Mouse (Mus musculus): ENCODE results near the gene Il9. TPM values are rescaled to one million over a fixed set of nuclear protein-coding genes. Genes with fewer than 3 reads are reported as not detected.

Il9 gene
- total RNA-seq, 1 experiment: not detected

- Histone ChIP-seq H3K9me3 (ENCODE audit: control insufficient read depth, insufficient read depth, low read depth, low read length) (no peaks in the 10 kb centered on the region), H3K36me3 (ENCODE audit: control insufficient read depth, insufficient read depth, low read length, poor library complexity, severe bottlenecking) (no peaks in the 10 kb centered on the region), H3K4me1 (ENCODE audit: control insufficient read depth in 2 of 2, insufficient read depth in 2 of 2, low read length in 2 of 2, poor library complexity in 1 of 2) (no peaks in the 10 kb centered on the region), H3K4me3 (ENCODE audit: insufficient read depth in 1 of 2, low read depth in 1 of 2, low read length in 2 of 2, poor library complexity in 1 of 2, severe bottlenecking in 1 of 2) (no peak overlapping the region), H3K9ac (ENCODE audit: insufficient read depth, low read depth, low read length, poor library complexity, severe bottlenecking) (no peak overlapping the region), H3K27ac (ENCODE audit: insufficient read depth, low read depth, low read length, poor library complexity, severe bottlenecking) (no peak overlapping the region)
- no peak for DNase-seq (ENCODE audit: low read depth, low spot score)
- in situ Hi-C loops (cut with MboI; ENCODE audit: low sequenced_read_pairs in 2 of 2, unreplicated experiment in 2 of 2): loop anchor here in 1 of 2 experiments (25.0 kb wide), 1 partner anchor 158 kb away; the partner anchor contains the start of gene Cxcl14
- TF ChIP-seq MAFK (IDR thresholded peaks at IDR 0.05; ENCODE audit: insufficient read depth, low read depth, low read length): no peak
- TF ChIP-seq CHD2 (IDR thresholded peaks at IDR 0.05; ENCODE audit: low read depth, low read length): no peak
Observed at GRCm38 (mm10) chr13:56444996-56445395, 37.0 kb downstream of the Il9 start.

- TF ChIP-seq ZNF384 (IDR thresholded peaks at IDR 0.05; ENCODE audit: low read depth, low read length) (no peak), ZC3H11A (IDR thresholded peaks at IDR 0.05; ENCODE audit: borderline replicate concordance, low read depth, low read length) (no peak), CHD2 (IDR thresholded peaks at IDR 0.05; ENCODE audit: low read depth, low read length) (no peak), HCFC1 (IDR thresholded peaks at IDR 0.05; ENCODE audit: borderline replicate concordance, insufficient read depth, low read length) (no peak), MAFK (IDR thresholded peaks at IDR 0.05; ENCODE audit: insufficient read depth, low read depth, low read length) (no peak)
- no peak overlapping the region for H3K9ac ChIP-seq (ENCODE audit: insufficient read depth, low read depth, low read length, poor library complexity, severe bottlenecking)
- H3K4me3 ChIP-seq (ENCODE audit: insufficient read depth in 1 of 2, low read depth in 1 of 2, low read length in 2 of 2, poor library complexity in 1 of 2, severe bottlenecking in 1 of 2): no peak overlapping the region
- H3K27ac ChIP-seq (ENCODE audit: insufficient read depth, low read depth, low read length, poor library complexity, severe bottlenecking): no peak overlapping the region
- in situ Hi-C loops (cut with MboI; ENCODE audit: low sequenced_read_pairs in 2 of 2, unreplicated experiment in 2 of 2): loop anchor here in 1 of 2 experiments (25.0 kb wide), 1 partner anchor 157 kb away; the partner anchor contains the start of gene Cxcl14
- DNase-seq (ENCODE audit: low read depth, low spot score): no peak
- no peaks in the 10 kb centered on the region for H3K4me1 ChIP-seq (ENCODE audit: control insufficient read depth in 2 of 2, insufficient read depth in 2 of 2, low read length in 2 of 2, poor library complexity in 1 of 2)
- no peaks in the 10 kb centered on the region for H3K9me3 ChIP-seq (ENCODE audit: control insufficient read depth, insufficient read depth, low read depth, low read length)
- no peaks in the 10 kb centered on the region for H3K36me3 ChIP-seq (ENCODE audit: control insufficient read depth, insufficient read depth, low read length, poor library complexity, severe bottlenecking)
Observed at GRCm38 (mm10) chr13:56444112-56444511, 37.9 kb downstream of the Il9 start.

GRCm38 (mm10) chr13:56443411-56443810, 38.6 kb downstream of the Il9 start:
- H3K4me1 ChIP-seq (ENCODE audit: control insufficient read depth in 2 of 2, insufficient read depth in 2 of 2, low read length in 2 of 2, poor library complexity in 1 of 2): peaks cover 0 to 1% of the 10 kb centered on the region in 2 experiments; a peak in 1 of 4 replicates
- H3K36me3 ChIP-seq (ENCODE audit: control insufficient read depth, insufficient read depth, low read length, poor library complexity, severe bottlenecking): no peaks in the 10 kb centered on the region
- H3K4me3 ChIP-seq (ENCODE audit: insufficient read depth in 1 of 2, low read depth in 1 of 2, low read length in 2 of 2, poor library complexity in 1 of 2, severe bottlenecking in 1 of 2): no peak overlapping the region
- H3K27ac ChIP-seq (ENCODE audit: insufficient read depth, low read depth, low read length, poor library complexity, severe bottlenecking): no peak overlapping the region
- H3K9me3 ChIP-seq (ENCODE audit: control insufficient read depth, insufficient read depth, low read depth, low read length): no peaks in the 10 kb centered on the region
- no peak overlapping the region for H3K9ac ChIP-seq (ENCODE audit: insufficient read depth, low read depth, low read length, poor library complexity, severe bottlenecking)
- no peak for TF ChIP-seq MAFK (IDR thresholded peaks at IDR 0.05; ENCODE audit: insufficient read depth, low read depth, low read length)
- no peak for DNase-seq (ENCODE audit: low read depth, low spot score)
- in situ Hi-C loops (cut with MboI; ENCODE audit: low sequenced_read_pairs in 2 of 2, unreplicated experiment in 2 of 2): loop anchor here in 1 of 2 experiments (25.0 kb wide), 1 partner anchor 156 kb away; the partner anchor contains the start of gene Cxcl14

- Histone ChIP-seq H3K4me3 (ENCODE audit: insufficient read depth in 1 of 2, low read depth in 1 of 2, low read length in 2 of 2, poor library complexity in 1 of 2, severe bottlenecking in 1 of 2) (peak within 1 kb of the TSS; percentile 16 to 35; a peak in 3 of 4 replicates), H3K27ac (ENCODE audit: insufficient read depth, low read depth, low read length, poor library complexity, severe bottlenecking) (no peak within 1 kb of the TSS), H3K36me3 (ENCODE audit: control insufficient read depth, insufficient read depth, low read length, poor library complexity, severe bottlenecking) (no peaks in the 10 kb centered on the region), H3K9me3 (ENCODE audit: control insufficient read depth, insufficient read depth, low read depth, low read length) (no peaks in the 10 kb centered on the region), H3K4me1 (ENCODE audit: control insufficient read depth in 2 of 2, insufficient read depth in 2 of 2, low read length in 2 of 2, poor library complexity in 1 of 2) (peaks cover 0 to 11% of the 10 kb centered on the region in 2 experiments; a peak in 1 of 4 replicates), H3K9ac (ENCODE audit: insufficient read depth, low read depth, low read length, poor library complexity, severe bottlenecking) (no peak within 1 kb of the TSS)
- no peak for DNase-seq (ENCODE audit: low read depth, low spot score)
- TF ChIP-seq ZC3H11A (IDR thresholded peaks at IDR 0.05; ENCODE audit: borderline replicate concordance, low read depth, low read length) (no peak), ZNF384 (IDR thresholded peaks at IDR 0.05; ENCODE audit: low read depth, low read length) (no peak), CHD2 (IDR thresholded peaks at IDR 0.05; ENCODE audit: low read depth, low read length) (no peak), MAFK (IDR thresholded peaks at IDR 0.05; ENCODE audit: insufficient read depth, low read depth, low read length) (no peak), HCFC1 (IDR thresholded peaks at IDR 0.05; ENCODE audit: borderline replicate concordance, insufficient read depth, low read length) (no peak)
- in situ Hi-C loops (cut with MboI; ENCODE audit: low sequenced_read_pairs in 2 of 2, unreplicated experiment in 2 of 2): loop anchor here in 1 of 2 experiments (25.0 kb wide), 1 partner anchor 151 kb away; the partner anchor contains the start of gene Cxcl14
Observed at GRCm38 (mm10) chr13:56438211-56439075, 43.6 kb downstream of the Il9 start, which contains the start of gene Slc25a48. Slc25a48 (plus strand) TSS chr13:56438355.

All from ES-E14 (cell line).